Comparison of ENCODE assay signal across 18 mouse cellular contexts in the genomic region with DNA sequence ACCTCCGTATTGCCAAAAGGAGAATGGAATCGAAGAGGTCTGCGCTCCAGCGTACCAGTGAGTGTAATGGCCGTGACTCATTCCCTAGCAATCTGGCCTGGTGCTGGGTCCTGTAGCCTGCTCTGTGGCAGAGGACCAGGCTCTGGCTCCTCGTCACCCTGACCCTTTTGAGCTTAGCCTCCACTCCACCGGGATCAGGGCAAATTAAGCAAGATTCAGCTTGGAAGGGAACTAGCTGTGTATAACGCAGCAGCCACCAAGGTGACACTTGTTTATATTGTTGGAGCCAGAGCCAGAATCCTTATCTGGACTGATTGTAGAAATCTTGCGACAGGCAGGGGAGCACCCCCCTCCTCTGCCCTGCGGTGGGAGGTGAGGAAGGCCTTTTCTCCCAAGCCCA. TPM values are rescaled to one million over a fixed set of nuclear protein-coding genes. Genes with fewer than 3 reads are reported as not detected.
DNase-seq lines count a peak whose midpoint lies in the region; ATAC-seq and TF ChIP-seq lines count a peak whose summit lies in the region.
"Had no signal": no experiment of that assay in that cellular context is flagged by ENCODE, and none has a peak within 500 bp of the region (broad histone marks: within the 10 kb centered on the region; RNA-seq: fewer than 3 reads in every experiment).

No protein-coding gene starts in this region.

- no peak for TF ChIP-seq CTCF in liver, adult 2 months (IDR thresholded peaks at IDR 0.05; ENCODE audit: low read depth, low read length)

- H3K9ac ChIP-seq in liver, adult 2 months (ENCODE audit: low read depth, low read length) = peak overlapping the region; percentile 49
- no peak overlapping the region for H3K9ac ChIP-seq in liver, embryonic 12.5 days
- H3K9ac ChIP-seq: stomach, embryonic 15.5 days had no signal

- WGBS in liver, adult 2 months = 12% methylated on average over 10 of the region's 10 CpGs
- WGBS in liver, embryonic 12.5 days (ENCODE audit: insufficient replicate concordance) = 75% methylated on average over 10 of the region's 10 CpGs
- WGBS in limb, embryonic 10.5 days = 73% methylated on average over 10 of the region's 10 CpGs

- no peaks in the 10 kb centered on the region for H3K9me3 ChIP-seq in liver, embryonic 12.5 days (replicated peaks)
- H3K9me3 ChIP-seq in limb, embryonic 10.5 days (replicated peaks) = no peaks in the 10 kb centered on the region
- H3K9me3 ChIP-seq: stomach, embryonic 15.5 days had no signal

- no peak for ATAC-seq in liver, embryonic 12.5 days
- ATAC-seq: CD4-positive, CD25-positive, alpha-beta regulatory T cell, adult 4 months had no signal

- no peaks in the 10 kb centered on the region for H3K36me3 ChIP-seq in liver, adult 2 months (ENCODE audit: control insufficient read depth, insufficient read depth, low read length)
- peaks cover 21% of the 10 kb centered on the region for H3K36me3 ChIP-seq in liver, embryonic 12.5 days
- H3K36me3 ChIP-seq in limb, embryonic 10.5 days = peaks cover 49% of the 10 kb centered on the region
- H3K36me3 ChIP-seq: stomach, embryonic 15.5 days had no signal

- H3K4me2 ChIP-seq in liver, embryonic 12.5 days = no peak overlapping the region
- H3K4me2 ChIP-seq: stomach, embryonic 15.5 days had no signal

- no peak for TF ChIP-seq POLR2A in liver, adult 2 months (IDR thresholded peaks at IDR 0.05; ENCODE audit: extremely low read depth, insufficient read depth, low read length)

- H3K4me3 ChIP-seq in liver, adult 2 months (ENCODE audit: insufficient read depth, low read depth, low read length) = no peak overlapping the region
- H3K4me3 ChIP-seq in liver, embryonic 12.5 days = no peak overlapping the region
- no peak overlapping the region for H3K4me3 ChIP-seq in brown adipose tissue, adult 24 weeks (ENCODE audit: insufficient read depth, low read depth, low read length)
- H3K4me3 ChIP-seq in limb, embryonic 10.5 days = no peak overlapping the region
- H3K4me3 ChIP-seq: stomach, embryonic 15.5 days had no signal

- peak overlapping the region; percentile 87 for H3K27ac ChIP-seq in liver, adult 2 months (replicated peaks; ENCODE audit: insufficient read depth, low read depth, low read length)
- H3K27ac ChIP-seq in liver, embryonic 12.5 days = no peak overlapping the region
- peak overlapping the region; percentile 45 for H3K27ac ChIP-seq in brown adipose tissue, adult 24 weeks (replicated peaks; ENCODE audit: low read depth, low read length)
- H3K27ac ChIP-seq in limb, embryonic 10.5 days = peak overlapping the region; percentile 40; the same call in 1 of the 2 replicates
- H3K27ac ChIP-seq: stomach, embryonic 15.5 days had no signal

- peaks cover 39% of the 10 kb centered on the region for H3K4me1 ChIP-seq in liver, adult 2 months (ENCODE audit: control insufficient read depth, insufficient read depth, low read length)
- peaks cover 46% of the 10 kb centered on the region for H3K4me1 ChIP-seq in liver, embryonic 12.5 days
- peaks cover 38% of the 10 kb centered on the region for H3K4me1 ChIP-seq in brown adipose tissue, adult 24 weeks (ENCODE audit: control insufficient read depth, insufficient read depth, insufficient read length, low read length)
- peaks cover 47% of the 10 kb centered on the region for H3K4me1 ChIP-seq in limb, embryonic 10.5 days

- H3K79me2 ChIP-seq in liver, adult 2 months (ENCODE audit: control insufficient read depth, insufficient read depth, low read length) = peaks cover 48% of the 10 kb centered on the region

- peak; percentile 98 for DNase-seq in liver, adult 2 months (ENCODE audit: extremely low read depth, low read depth, low spot score)
- DNase-seq in limb, embryonic 10.5 days (ENCODE audit: low spot score) = no peak
- peak; percentile 78 for DNase-seq in lung, postnatal 36 days
- DNase-seq in spleen, postnatal 14 days (ENCODE audit: low spot score in 2 of 2) = no peak
- DNase-seq in thymus, postnatal 36 days = no peak
- DNase-seq: cerebellum, adult 18-20 months; embryo, embryonic 11 days; gastrocnemius, postnatal 36 days; kidney, adult 9 months; right cerebral cortex, postnatal 25 days had no signal

- H3K27me3 ChIP-seq in liver, adult 2 months (ENCODE audit: control insufficient read depth, insufficient read depth, low read length) = no peaks in the 10 kb centered on the region
- no peaks in the 10 kb centered on the region for H3K27me3 ChIP-seq in liver, embryonic 12.5 days (replicated peaks)
- H3K27me3 ChIP-seq in limb, embryonic 10.5 days (ENCODE audit: low read depth, poor library complexity, severe bottlenecking) = no peaks in the 10 kb centered on the region
- H3K27me3 ChIP-seq: stomach, embryonic 15.5 days had no signal

RNA-seq across cellular contexts. Expression of a gene that starts 29.5 kb away (rescaled TPM):
- total RNA-seq in liver, adult 2 months (2014; rRNA removed) = 66.7 and 90.9 TPM in 2 replicates
- polyA plus RNA-seq in liver, adult 2 months (2012; rRNA removed) = 140 and 169 TPM in 2 replicates
- 24.4 and 24.9 TPM in 2 replicates for polyA plus RNA-seq in liver, embryonic 12.5 days (2016; fragmentation: Nextera tagmentation; extraction: Ambion mirVana)
- 18.9 and 24.4 TPM in 2 replicates for polyA plus RNA-seq in brown adipose tissue, adult 24 weeks (2012; ENCODE audit: insufficient read depth, insufficient read length, missing spikeins)
- polyA plus RNA-seq in limb, embryonic 10.5 days (2016; fragmentation: Nextera tagmentation; extraction: Ambion mirVana) = 49.8 and 52.3 TPM in 2 replicates

RNA-seq across cellular contexts. Expression of a gene that starts 44.6 kb away (rescaled TPM):
- 106 and 193 TPM in 2 replicates for total RNA-seq in liver, adult 2 months (2014; rRNA removed)
- polyA plus RNA-seq in liver, adult 2 months (2012; rRNA removed) = 85.1 and 113 TPM in 2 replicates
- polyA plus RNA-seq in liver, embryonic 12.5 days (2016; fragmentation: Nextera tagmentation; extraction: Ambion mirVana) = 0.06 TPM in 1 of 2 replicates, not detected in the other
- polyA plus RNA-seq in brown adipose tissue, adult 24 weeks (2012; ENCODE audit: insufficient read depth, insufficient read length, missing spikeins) = not detected in 2 replicates
- polyA plus RNA-seq in limb, embryonic 10.5 days (2016; fragmentation: Nextera tagmentation; extraction: Ambion mirVana) = not detected in 2 replicates
- total RNA-seq: gastrocnemius, postnatal 36 days; layer of hippocampus, adult 18-20 months; megakaryocyte, adult 5-6 weeks had no signal
- polyA plus RNA-seq: CD4-positive, CD25-positive, alpha-beta regulatory T cell, adult 4 months; limb, embryonic 11.5 days; stomach, embryonic 15.5 days; urinary bladder, adult 2 months had no signal

RNA-seq across cellular contexts. Expression of a gene that starts 55.2 kb away (rescaled TPM):
- 33.8 and 34.6 TPM in 2 replicates for total RNA-seq in liver, adult 2 months (2014; rRNA removed)
- 13.9 and 15.1 TPM in 2 replicates for polyA plus RNA-seq in liver, adult 2 months (2012; rRNA removed)
- 18.5 and 18.9 TPM in 2 replicates for polyA plus RNA-seq in liver, embryonic 12.5 days (2016; fragmentation: Nextera tagmentation; extraction: Ambion mirVana)
- 3.8 and 6.4 TPM in 2 replicates for polyA plus RNA-seq in brown adipose tissue, adult 24 weeks (2012; ENCODE audit: insufficient read depth, insufficient read length, missing spikeins)
- 19.0 and 21.7 TPM in 2 replicates for polyA plus RNA-seq in limb, embryonic 10.5 days (2016; fragmentation: Nextera tagmentation; extraction: Ambion mirVana)

RNA-seq across cellular contexts. Expression of a gene that starts 55.4 kb away (rescaled TPM):
- 21.9 and 25.1 TPM in 2 replicates for total RNA-seq in liver, adult 2 months (2014; rRNA removed)
- polyA plus RNA-seq in liver, adult 2 months (2012; rRNA removed) = 8.7 and 12.7 TPM in 2 replicates
- 37.2 and 38.4 TPM in 2 replicates for polyA plus RNA-seq in liver, embryonic 12.5 days (2016; fragmentation: Nextera tagmentation; extraction: Ambion mirVana)
- 44.9 and 58.1 TPM in 2 replicates for polyA plus RNA-seq in brown adipose tissue, adult 24 weeks (2012; ENCODE audit: insufficient read depth, insufficient read length, missing spikeins)
- 164 and 173 TPM in 2 replicates for polyA plus RNA-seq in limb, embryonic 10.5 days (2016; fragmentation: Nextera tagmentation; extraction: Ambion mirVana)

Comparison
In these comparisons a context has a peak if more than half of its experiments do, and no peak if none do; other contexts are left out.
1. RNA of a gene that starts 44.6 kb away (polyA plus RNA-seq): 85.1 to 113 TPM in liver, adult 2 months; not detected in brown adipose tissue, adult 24 weeks, 0.06 TPM in liver, embryonic 12.5 days and not detected in limb, embryonic 10.5 days; every median in the first group is over 10 times any median in the second.
2. DNase-seq: peak in liver, adult 2 months (single experiment) and lung, postnatal 36 days (single experiment); none in limb, embryonic 10.5 days (single experiment), spleen, postnatal 14 days (0 of 2) and thymus, postnatal 36 days (0 of 2).